Mouse (Mus musculus) frontal cortex, postnatal 25 days (tissue): ENCODE results near the gene Cavin1.

ENCODE experiments used
- DNase-seq, 2 experiments: peaks; one replicate each; pipeline ENCODE4 v3.0.0; 2022; ENCODE audit warnings: low spot score in 2 of 2

Gene Cavin1

DNA sequence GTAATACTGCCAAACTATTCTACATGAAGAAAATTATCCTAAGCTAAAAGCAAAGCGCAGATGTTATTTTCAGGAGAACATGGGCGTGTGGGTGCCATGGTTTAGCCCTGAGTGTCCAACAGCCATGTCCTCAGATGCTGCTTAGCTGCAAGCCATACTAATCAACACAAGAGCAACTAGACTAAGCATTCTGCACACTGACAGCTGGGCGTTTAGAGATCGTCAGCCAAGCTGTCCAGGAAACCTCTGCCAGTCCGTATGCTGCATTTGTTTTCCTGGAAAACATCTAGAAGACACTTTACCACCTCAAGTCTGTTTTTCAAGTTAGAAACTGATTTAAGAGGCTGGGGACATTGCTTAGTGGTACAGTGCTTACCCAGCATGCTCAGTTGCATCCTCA is 56.3 kb downstream of the Cavin1 start:
- DNase-seq = no peak

- DNase-seq = no peak
These were observed 58.1 kb downstream of the Cavin1 start for GRCm38 (mm10) chr11:100912401-100913155.

DNA sequence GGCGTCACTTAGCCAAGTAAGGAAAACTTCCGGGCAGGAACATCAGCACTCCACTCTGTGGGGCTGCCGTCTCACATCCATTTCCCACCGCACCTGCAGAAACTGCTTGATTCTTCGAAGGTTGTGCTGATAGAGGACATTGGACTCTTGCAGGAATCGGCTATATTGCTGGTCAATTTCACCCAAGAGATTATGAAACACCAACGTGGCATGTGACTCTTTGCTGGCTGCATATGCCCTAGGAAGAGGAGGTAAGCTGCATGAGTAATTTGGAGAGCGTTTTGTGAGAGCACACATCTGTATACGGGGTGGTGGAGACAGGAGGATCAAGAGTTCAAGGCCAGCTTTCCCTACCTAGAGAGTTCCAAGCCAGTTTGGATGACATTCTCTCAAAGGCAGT is 62.1 kb downstream of the Cavin1 start:
- DNase-seq = no peak

- no peak for DNase-seq
These were observed 62.6 kb downstream of the Cavin1 start for GRCm38 (mm10) chr11:100908112-100908511.

GRCm38 (mm10) chr11:100906885-100907284 is 63.8 kb downstream of the Cavin1 start:
- DNase-seq = no peak
